Mouse (Mus musculus) lung, postnatal 0 days (tissue): ENCODE results near the gene Aff3. TPM values are rescaled to one million over a fixed set of nuclear protein-coding genes. Genes with fewer than 3 reads are reported as not detected.

Experiments used
- ATAC-seq: fragments of 200-750 bp; cut with Nextera tagmentation; 2 replicates; pipeline ENCODE4 v1.8.0; 2017; ENCODE audit warnings: moderate library complexity
- DNase-seq: peaks from one replicate; pipeline ENCODE4 v3.0.0-alpha.2; 2016; ENCODE audit warnings: low spot score
- H3K27ac ChIP-seq: fragments of 300-500 bp; sonication (generic); 2 replicates; pipeline ENCODE4 v1.5.1; 2014; ENCODE audit warnings: antibody characterized with exemption, mild to moderate bottlenecking, low read length, mixed read lengths
- H3K27me3 ChIP-seq: fragments of 300-500 bp; sonication (generic); replicated peaks from 2 replicates; pipeline ENCODE4 v1.6.1; 2014; ENCODE audit warnings: low read length, mixed read lengths; ENCODE audit not compliant: insufficient read depth
- H3K36me3 ChIP-seq: fragments of 300-500 bp; sonication (generic); 2 replicates; pipeline ENCODE4 v1.6.1; 2014; ENCODE audit warnings: low read length, mixed read lengths; ENCODE audit not compliant: insufficient read depth
- H3K4me1 ChIP-seq: fragments of 300-500 bp; sonication (generic); 2 replicates; pipeline ENCODE4 v1.6.1; 2014; ENCODE audit warnings: antibody characterized with exemption, low read depth, low read length, mixed read lengths; ENCODE audit not compliant: insufficient read depth
- H3K4me2 ChIP-seq: fragments of 300-500 bp; sonication (generic); replicated peaks from 2 replicates; pipeline ENCODE4 v1.6.1; 2014; ENCODE audit warnings: low read depth, mild to moderate bottlenecking, low read length, moderate library complexity, mixed read lengths
- H3K4me3 ChIP-seq: fragments of 300-500 bp; sonication (generic); 2 replicates; pipeline ENCODE4 v1.5.1; 2014; ENCODE audit warnings: low read depth, low read length
- H3K9ac ChIP-seq: fragments of 300-500 bp; sonication (generic); replicated peaks from 2 replicates; pipeline ENCODE4 v1.6.1; 2014; ENCODE audit warnings: low read depth, mild to moderate bottlenecking
- H3K9me3 ChIP-seq: fragments of 300-500 bp; sonication (generic); 2 replicates; pipeline ENCODE4 v1.6.1; 2016; ENCODE audit warnings: low read length, mixed read lengths
- CTCF ChIP-seq: IDR thresholded peaks from 2 replicates; pipeline ENCODE4 v1.5.1; 2016; ENCODE audit warnings: antibody characterized with exemption, mild to moderate bottlenecking
- EP300 ChIP-seq: IDR thresholded peaks from 2 replicates; pipeline ENCODE4 v1.6.1; 2016; ENCODE audit warnings: antibody characterized with exemption, mild to moderate bottlenecking, control low read depth
- WGBS: fragments of 180-500 bp; shearing (Covaris S2); extraction: QIAGEN DNeasy Blood & Tissue Kit; methylation state at CpG from one replicate; pipeline ENCODE4 v1.1.7; 2014; 5-methylcytosine and 5-hydroxymethylcytosine counted together
- polyA plus RNA-seq: library from polyadenylated mRNA; unstranded; fragments of >200 nt; fragmentation: Nextera tagmentation; extraction: Ambion mirVana; gene quantifications from 2 replicates; pipeline ENCODE4 v1.2.1, GENCODE M21; 2015

The Aff3 gene
- polyA plus RNA-seq, 1 experiment from 2014 or later: 5.9 TPM

GRCm38 (mm10) chr1:38294906-38295305 lies 369.8 kb downstream of the Aff3 start:
- DNase-seq (no peak), ATAC-seq (no peak)
- H3K4me3 ChIP-seq: no peak overlapping the region
- no peaks in the 10 kb centered on the region for H3K27me3 ChIP-seq
- 76% methylated on average over 6 of the region's 6 CpGs for WGBS
- H3K4me2 ChIP-seq: no peak overlapping the region
- H3K27ac ChIP-seq: no peak overlapping the region
- TF ChIP-seq CTCF (no peak), EP300 (no peak)
- H3K9ac ChIP-seq: no peak overlapping the region
- no peaks in the 10 kb centered on the region for H3K36me3 ChIP-seq
- no peaks in the 10 kb centered on the region for H3K9me3 ChIP-seq
- no peaks in the 10 kb centered on the region for H3K4me1 ChIP-seq

DNA sequence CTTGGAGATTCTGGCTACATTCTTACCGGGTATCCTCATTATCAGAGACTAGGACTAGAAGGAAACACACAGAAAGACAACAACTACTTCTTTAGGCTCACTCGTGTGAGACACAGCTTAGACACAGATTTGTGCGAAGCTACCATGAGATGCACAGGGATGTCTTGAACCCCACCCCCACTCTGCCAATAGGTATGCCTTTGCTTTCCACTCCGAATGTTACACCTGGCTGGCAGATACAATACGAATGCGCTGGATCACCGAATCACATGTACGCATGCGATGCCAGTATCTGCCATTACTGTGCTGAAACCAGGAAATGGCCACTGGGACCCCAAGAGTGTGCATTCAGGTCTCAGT lies 370.4 kb downstream of the Aff3 start:
- Histone ChIP-seq H3K9ac (no peak overlapping the region), H3K9me3 (no peaks in the 10 kb centered on the region), H3K27ac (no peak overlapping the region), H3K4me3 (no peak overlapping the region), H3K27me3 (no peaks in the 10 kb centered on the region), H3K36me3 (no peaks in the 10 kb centered on the region), H3K4me2 (no peak overlapping the region), H3K4me1 (no peaks in the 10 kb centered on the region)
- DNase-seq (no peak), ATAC-seq (no peak)
- 94% methylated on average over 9 of the region's 9 CpGs for WGBS
- no peak for TF ChIP-seq CTCF
- TF ChIP-seq EP300: no peak

DNA sequence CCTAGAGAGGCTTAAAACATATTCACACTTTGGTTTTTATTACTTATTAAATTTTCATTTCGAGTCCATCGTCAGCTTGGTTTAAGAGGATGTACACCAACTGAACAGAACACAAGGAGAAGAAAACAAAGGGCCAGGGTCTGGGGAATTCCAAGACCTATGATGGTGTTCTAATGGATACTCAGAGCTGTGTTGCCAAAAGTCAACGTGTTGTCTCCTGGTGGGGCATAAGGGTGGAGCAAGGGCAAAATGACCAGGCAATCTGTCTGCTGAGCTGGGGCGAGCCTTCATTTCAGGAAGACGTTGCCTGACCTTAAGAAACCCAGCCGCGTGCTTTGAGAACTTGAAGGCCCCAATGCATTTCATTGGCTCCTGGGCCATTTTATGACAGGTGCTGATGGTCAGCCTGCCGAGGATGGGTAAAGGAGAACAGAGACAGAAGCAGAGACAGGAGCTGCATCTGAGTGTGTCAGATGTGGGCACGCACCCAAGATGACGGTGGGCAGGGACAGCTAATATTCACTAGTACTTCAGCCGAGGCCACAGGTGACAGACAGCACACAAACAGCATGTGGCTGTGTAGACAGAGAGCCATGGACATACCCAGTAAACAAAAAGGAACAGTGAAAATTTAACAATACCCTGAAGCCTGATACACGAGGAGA lies 371.0 kb downstream of the Aff3 start:
- no peak overlapping the region for H3K4me3 ChIP-seq
- no peak overlapping the region for H3K4me2 ChIP-seq
- 91% methylated on average over 12 of the region's 12 CpGs for WGBS
- no peaks in the 10 kb centered on the region for H3K9me3 ChIP-seq
- no peak for ATAC-seq
- no peaks in the 10 kb centered on the region for H3K36me3 ChIP-seq
- no peaks in the 10 kb centered on the region for H3K4me1 ChIP-seq
- H3K27me3 ChIP-seq: no peaks in the 10 kb centered on the region
- no peak for DNase-seq
- no peak overlapping the region for H3K9ac ChIP-seq
- no peak overlapping the region for H3K27ac ChIP-seq
- TF ChIP-seq EP300: no peak
- TF ChIP-seq CTCF: no peak

GRCm38 (mm10) chr1:38292851-38293250 lies 371.9 kb downstream of the Aff3 start:
- WGBS: 63% methylated on average over 4 of the region's 4 CpGs

GRCm38 (mm10) chr1:38291915-38292314 lies 372.8 kb downstream of the Aff3 start:
- Histone ChIP-seq H3K27ac (no peak overlapping the region), H3K27me3 (no peaks in the 10 kb centered on the region), H3K9me3 (no peaks in the 10 kb centered on the region), H3K9ac (no peak overlapping the region), H3K36me3 (no peaks in the 10 kb centered on the region), H3K4me2 (no peak overlapping the region), H3K4me1 (no peaks in the 10 kb centered on the region), H3K4me3 (no peak overlapping the region)
- 82% methylated on average over 6 of the region's 6 CpGs for WGBS
- TF ChIP-seq EP300: no peak
- no peak for TF ChIP-seq CTCF
- no peak for ATAC-seq
- no peak for DNase-seq

More at GRCm38 (mm10) chr1:38292851-38293250, 371.9 kb downstream of the Aff3 start:
- Histone ChIP-seq H3K36me3 (no peaks in the 10 kb centered on the region), H3K27ac (no peak overlapping the region), H3K9ac (no peak overlapping the region), H3K4me2 (no peak overlapping the region), H3K27me3 (no peaks in the 10 kb centered on the region), H3K4me1 (no peaks in the 10 kb centered on the region), H3K9me3 (no peaks in the 10 kb centered on the region), H3K4me3 (no peak overlapping the region)
- ATAC-seq (no peak), DNase-seq (no peak)
- TF ChIP-seq EP300 (no peak), CTCF (no peak)

DNA sequence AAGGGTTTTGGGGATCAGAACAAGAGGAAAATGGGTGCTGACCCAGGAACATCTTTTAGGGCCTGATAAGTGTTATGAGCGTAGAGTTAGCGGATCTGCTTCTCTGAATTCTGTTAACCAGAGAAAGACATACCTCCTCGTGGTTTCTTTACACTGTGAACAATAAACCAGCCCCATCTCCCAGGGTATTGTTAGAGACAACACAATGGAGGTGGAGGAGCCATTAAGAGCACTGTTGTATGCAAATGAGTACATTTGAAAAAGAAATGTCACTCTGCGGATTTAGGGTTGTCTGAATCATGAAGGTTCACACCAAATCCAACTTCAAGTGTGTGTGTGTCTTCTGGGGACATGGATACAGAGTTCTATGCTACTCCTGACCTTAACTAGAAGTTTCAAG lies 373.3 kb downstream of the Aff3 start:
- Histone ChIP-seq H3K27me3 (no peaks in the 10 kb centered on the region), H3K9me3 (no peaks in the 10 kb centered on the region), H3K9ac (no peak overlapping the region), H3K4me3 (no peak overlapping the region), H3K36me3 (no peaks in the 10 kb centered on the region), H3K4me1 (no peaks in the 10 kb centered on the region), H3K4me2 (no peak overlapping the region), H3K27ac (no peak overlapping the region)
- DNase-seq (no peak), ATAC-seq (no peak)
- 76% methylated on average over 4 of the region's 4 CpGs for WGBS
- TF ChIP-seq EP300 (no peak), CTCF (no peak)

DNA sequence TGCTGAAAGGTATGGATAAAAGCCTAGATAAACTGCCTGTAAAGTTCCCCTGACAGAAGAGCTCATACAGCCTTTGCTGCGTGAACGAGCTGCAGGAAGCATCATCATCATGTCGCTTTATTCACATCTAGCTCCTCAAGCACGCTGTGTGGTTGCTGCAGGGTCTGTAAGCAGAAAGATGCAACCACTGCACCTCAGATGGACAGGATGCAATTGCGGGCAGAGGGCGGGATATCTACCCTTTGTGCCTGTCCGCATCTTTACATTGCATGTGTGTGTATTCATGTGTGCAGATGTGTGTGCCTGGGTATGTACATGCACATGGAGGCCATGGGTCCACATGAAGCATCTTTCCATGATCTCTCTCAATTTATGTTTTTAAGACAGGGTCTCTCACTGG lies 373.9 kb downstream of the Aff3 start:
- no peak overlapping the region for H3K27ac ChIP-seq
- H3K4me2 ChIP-seq: no peak overlapping the region
- H3K4me1 ChIP-seq: no peaks in the 10 kb centered on the region
- 93% methylated on average over 7 of the region's 7 CpGs for WGBS
- no peak for DNase-seq
- H3K9ac ChIP-seq: no peak overlapping the region
- ATAC-seq: no peak
- TF ChIP-seq CTCF: no peak
- no peak for TF ChIP-seq EP300
- H3K27me3 ChIP-seq: no peaks in the 10 kb centered on the region
- H3K9me3 ChIP-seq: no peaks in the 10 kb centered on the region
- no peak overlapping the region for H3K4me3 ChIP-seq
- no peaks in the 10 kb centered on the region for H3K36me3 ChIP-seq
